Mouse (Mus musculus) erythroblast, embryonic 14.5 days (primary cell): ENCODE results near the gene Cln3. TPM values are rescaled to one million over a fixed set of nuclear protein-coding genes. Genes with fewer than 3 reads are reported as not detected.

ENCODE experiments used
- H3K27me3 ChIP-seq: 2 replicates; pipeline ENCODE4 v1.6.1; 2012; ENCODE audit warnings: inconsistent platforms; ENCODE audit not compliant: control insufficient read depth
- H3K36me3 ChIP-seq: 2 replicates; pipeline ENCODE4 v1.6.1; 2012; ENCODE audit warnings: mild to moderate bottlenecking, inconsistent platforms; ENCODE audit not compliant: control insufficient read depth
- H3K4me1 ChIP-seq: 2 replicates; pipeline ENCODE4 v1.6.1; 2012; ENCODE audit warnings: inconsistent platforms; ENCODE audit not compliant: control insufficient read depth
- H3K4me3 ChIP-seq: replicated peaks from 2 replicates; pipeline ENCODE3; 2012; ENCODE audit warnings: moderate library complexity, mild to moderate bottlenecking, inconsistent platforms
- H3K9me3 ChIP-seq: 2 replicates; pipeline ENCODE4 v1.6.1; 2012; ENCODE audit warnings: low read length, inconsistent platforms, mixed read lengths; ENCODE audit not compliant: control insufficient read depth
- GATA1 ChIP-seq: IDR thresholded peaks from 2 replicates; pipeline ENCODE4 v1.6.1; 2012; ENCODE audit warnings: low read length, inconsistent platforms, mixed read lengths
- TAL1 ChIP-seq: IDR thresholded peaks from 3 replicates; pipeline ENCODE4 v1.6.1; 2012; ENCODE audit warnings: low read length, inconsistent platforms, mixed read lengths
- polyA plus RNA-seq: library from polyadenylated mRNA; stranded (reverse); fragments of >175 nt; gene quantifications from 2 replicates; pipeline ENCODE4 v1.2.3, GENCODE M21; 2012

Gene Cln3
- polyA plus RNA-seq, 1 experiment = 0.14 TPM

- TF ChIP-seq GATA1 (no peak), TAL1 (no peak)
- no peaks in the 10 kb centered on the region for H3K27me3 ChIP-seq
- H3K4me1 ChIP-seq = no peaks in the 10 kb centered on the region
- H3K4me3 ChIP-seq = no peak overlapping the region
- H3K9me3 ChIP-seq = no peaks in the 10 kb centered on the region
- H3K36me3 ChIP-seq = no peaks in the 10 kb centered on the region
Measured at GRCm38 (mm10) chr7:126601896-126602295, 16.3 kb upstream of the Cln3 start.

- TF ChIP-seq TAL1 (no peak), GATA1 (no peak)
- Histone ChIP-seq H3K4me3 (no peak overlapping the region), H3K36me3 (no peaks in the 10 kb centered on the region), H3K27me3 (no peaks in the 10 kb centered on the region), H3K4me1 (no peaks in the 10 kb centered on the region), H3K9me3 (no peaks in the 10 kb centered on the region)
Measured at GRCm38 (mm10) chr7:126598919-126599318, 13.3 kb upstream of the Cln3 start.

GRCm38 (mm10) chr7:126596414-126596813, 10.8 kb upstream of the Cln3 start:
- Histone ChIP-seq H3K27me3 (no peaks in the 10 kb centered on the region), H3K4me3 (no peak overlapping the region), H3K36me3 (no peaks in the 10 kb centered on the region), H3K9me3 (no peaks in the 10 kb centered on the region), H3K4me1 (no peaks in the 10 kb centered on the region)
- no peak for TF ChIP-seq GATA1
- no peak for TF ChIP-seq TAL1

- Histone ChIP-seq H3K4me3 (no peak overlapping the region), H3K36me3 (no peaks in the 10 kb centered on the region), H3K4me1 (no peaks in the 10 kb centered on the region), H3K27me3 (no peaks in the 10 kb centered on the region), H3K9me3 (no peaks in the 10 kb centered on the region)
- TF ChIP-seq GATA1 (no peak), TAL1 (no peak)
Measured at GRCm38 (mm10) chr7:126595890-126596289, 10.3 kb upstream of the Cln3 start.

- Histone ChIP-seq H3K27me3 (no peaks in the 10 kb centered on the region), H3K36me3 (no peaks in the 10 kb centered on the region), H3K4me1 (no peaks in the 10 kb centered on the region)
Measured at GRCm38 (mm10) chr7:126594862-126595561, 9.4 kb upstream of the Cln3 start, which contains the start of gene Il27. Gene Il27 (minus strand): TSS chr7:126594941.

GRCm38 (mm10) chr7:126587779-126588178, 2.2 kb upstream of the Cln3 start:
- no peaks in the 10 kb centered on the region for H3K9me3 ChIP-seq
- no peaks in the 10 kb centered on the region for H3K36me3 ChIP-seq
- H3K4me3 ChIP-seq = no peak overlapping the region
- H3K27me3 ChIP-seq = peaks cover 31% of the 10 kb centered on the region
- TF ChIP-seq TAL1 (no peak), GATA1 (no peak)
- H3K4me1 ChIP-seq = peaks cover 10% of the 10 kb centered on the region

More at GRCm38 (mm10) chr7:126594862-126595561, 9.4 kb upstream of the Cln3 start, which contains the start of gene Il27:
- Histone ChIP-seq H3K9me3 (no peaks in the 10 kb centered on the region), H3K4me3 (no peak within 1 kb of the TSS)
- TF ChIP-seq GATA1 = no peak
- no peak for TF ChIP-seq TAL1

- Histone ChIP-seq H3K4me1 (peaks cover 17% of the 10 kb centered on the region), H3K4me3 (no peak overlapping the region)
Measured at GRCm38 (mm10) chr7:126586839-126587238, 1.2 kb upstream of the Cln3 start.

GRCm38 (mm10) chr7:126584506-126584977, 1.1 kb downstream of the Cln3 start, which contains the start of gene Apobr:
Gene Apobr (plus strand): TSS chr7:126584942.
- Histone ChIP-seq H3K4me1 (peaks cover 17% of the 10 kb centered on the region), H3K27me3 (peaks cover 31% of the 10 kb centered on the region), H3K36me3 (no peaks in the 10 kb centered on the region; the same call in 1 of the 2 replicates), H3K4me3 (peak within 1 kb of the TSS; percentile 75), H3K9me3 (no peaks in the 10 kb centered on the region)
- TF ChIP-seq TAL1 = no peak
- TF ChIP-seq GATA1 = no peak

More at GRCm38 (mm10) chr7:126586839-126587238, 1.2 kb upstream of the Cln3 start:
- no peaks in the 10 kb centered on the region for H3K9me3 ChIP-seq
- no peaks in the 10 kb centered on the region for H3K36me3 ChIP-seq
- TF ChIP-seq GATA1 (no peak), TAL1 (no peak)
- H3K27me3 ChIP-seq = peaks cover 31% of the 10 kb centered on the region

- H3K9me3 ChIP-seq = no peaks in the 10 kb centered on the region
- TF ChIP-seq GATA1 = no peak
- TF ChIP-seq TAL1 = no peak
- H3K4me1 ChIP-seq = peaks cover 17% of the 10 kb centered on the region
- peak overlapping the region; percentile 75 for H3K4me3 ChIP-seq
- H3K27me3 ChIP-seq = peaks cover 31% of the 10 kb centered on the region
- H3K36me3 ChIP-seq = no peaks in the 10 kb centered on the region; the same call in 1 of the 2 replicates
Measured at GRCm38 (mm10) chr7:126583761-126584160, 1.9 kb downstream of the Cln3 start.
